Mouse (Mus musculus) kidney, adult 8-10 months (tissue): ENCODE measurements at regions not wholly inside any gene's neighbourhood (a gene's known extent, or its start where the extent isn't known, plus 50 kb on each side); places are given as distances from the start of the nearest gene placed in this dataset.

ENCODE experiments used
- DNase-seq, 2 experiments: peaks; one replicate each; pipeline ENCODE4 v3.0.0; 2022

- DNase-seq = no peak
Observed at GRCm38 (mm10) chr1:105206216-105206615, 150.3 kb downstream of the Rnf152 start.

GRCm38 (mm10) chr1:105199305-105199704, 157.2 kb downstream of the Rnf152 start:
- no peak for DNase-seq

- no peak for DNase-seq
Observed at GRCm38 (mm10) chr1:105191126-105191525, 165.4 kb downstream of the Rnf152 start.

GRCm38 (mm10) chr1:105188920-105189266, 167.6 kb downstream of the Rnf152 start:
- no peak for DNase-seq

- peak in 1 of 2 experiments; percentile 48 for DNase-seq
Observed at GRCm38 (mm10) chr1:105188210-105188919, 168.1 kb downstream of the Rnf152 start.

GRCm38 (mm10) chr1:105184470-105184869, 172.0 kb downstream of the Rnf152 start:
- no peak for DNase-seq

GRCm38 (mm10) chr1:105179371-105179823, 177.1 kb downstream of the Rnf152 start:
- DNase-seq = peak; percentile 76 to 81

GRCm38 (mm10) chr1:105178773-105179172, 177.7 kb downstream of the Rnf152 start:
- peak; percentile 45 to 65 for DNase-seq

- no peak for DNase-seq
Observed at GRCm38 (mm10) chr1:105177938-105178337, 178.6 kb downstream of the Rnf152 start.

GRCm38 (mm10) chr1:105177015-105177762, 179.3 kb downstream of the Rnf152 start:
- no peak for DNase-seq

- no peak for DNase-seq
Observed at GRCm38 (mm10) chr1:105170979-105171378, 185.5 kb downstream of the Rnf152 start.

GRCm38 (mm10) chr1:105170114-105170506, 186.4 kb downstream of the Rnf152 start:
- no peak for DNase-seq

- DNase-seq = no peak
Observed at GRCm38 (mm10) chr1:105169455-105170113, 186.9 kb downstream of the Rnf152 start.

GRCm38 (mm10) chr1:105168808-105169207, 187.7 kb downstream of the Rnf152 start:
- no peak for DNase-seq

- DNase-seq = no peak
Observed at GRCm38 (mm10) chr1:105157459-105158124, 198.9 kb downstream of the Rnf152 start.

GRCm38 (mm10) chr1:105152175-105152828, 204.2 kb downstream of the Rnf152 start:
- no peak for DNase-seq

GRCm38 (mm10) chr1:105151466-105151846, 205.1 kb downstream of the Rnf152 start:
- no peak for DNase-seq

- no peak for DNase-seq
Observed at GRCm38 (mm10) chr1:105150624-105151465, 205.7 kb downstream of the Rnf152 start.

- DNase-seq = no peak
Observed at GRCm38 (mm10) chr1:105148792-105149191, 207.7 kb downstream of the Rnf152 start.

GRCm38 (mm10) chr1:105148048-105148447, 208.5 kb downstream of the Rnf152 start:
- DNase-seq = no peak

- no peak for DNase-seq
Observed at GRCm38 (mm10) chr1:105123936-105124335, 232.6 kb downstream of the Rnf152 start.

- DNase-seq = peak in 1 of 2 experiments; percentile 21
Observed at GRCm38 (mm10) chr1:105117888-105118287, 238.6 kb downstream of the Rnf152 start.
